Mouse (Mus musculus) liver, embryonic 13.5 days (tissue): ENCODE measurements around the gene Defb46. TPM values are rescaled to one million over a fixed set of nuclear protein-coding genes. Genes with fewer than 3 reads are reported as not detected.

Source experiments
- ATAC-seq: fragments of 200-750 bp; cut with Nextera tagmentation; 2 replicates; pipeline ENCODE4 v1.8.0; 2017; ENCODE audit warnings: low read depth, mild to moderate bottlenecking, moderate number of reproducible peaks, moderate library complexity
- DNase-seq: peaks from one replicate; pipeline ENCODE4 v3.0.0; 2022
- H3K27ac ChIP-seq: fragments of 300-500 bp; sonication (generic); 2 replicates; pipeline ENCODE4 v1.5.1; 2015; ENCODE audit warnings: moderate library complexity, mild to moderate bottlenecking, inconsistent platforms
- H3K27me3 ChIP-seq: fragments of 300-500 bp; sonication (generic); 2 replicates; pipeline ENCODE4 v1.6.1; 2015; ENCODE audit warnings: mild to moderate bottlenecking, inconsistent platforms
- H3K36me3 ChIP-seq: fragments of 300-500 bp; sonication (generic); 2 replicates; pipeline ENCODE4 v1.6.1; 2015; ENCODE audit warnings: mild to moderate bottlenecking, inconsistent platforms
- H3K4me1 ChIP-seq: fragments of 300-500 bp; sonication (generic); replicated peaks from 2 replicates; pipeline ENCODE4 v1.6.1; 2015; ENCODE audit warnings: inconsistent platforms
- H3K4me2 ChIP-seq: fragments of 300-500 bp; sonication (generic); 2 replicates; pipeline ENCODE4 v1.6.1; 2015; ENCODE audit warnings: inconsistent platforms, mild to moderate bottlenecking, moderate library complexity
- H3K4me3 ChIP-seq: fragments of 300-500 bp; sonication (generic); replicated peaks from 2 replicates; pipeline ENCODE4 v1.5.1; 2015; ENCODE audit warnings: mild to moderate bottlenecking, inconsistent platforms
- H3K9ac ChIP-seq: fragments of 300-500 bp; sonication (generic); 2 replicates; pipeline ENCODE4 v1.6.1; 2015; ENCODE audit warnings: mild to moderate bottlenecking, inconsistent platforms
- H3K9me3 ChIP-seq: fragments of 300-500 bp; sonication (generic); replicated peaks from 2 replicates; pipeline ENCODE4 v1.6.1; 2016; ENCODE audit warnings: inconsistent platforms
- WGBS: fragments of 180-500 bp; shearing (Covaris S2); methylation state at CpG from one replicate; pipeline ENCODE4 v1.1.7; 2015; ENCODE audit not compliant: insufficient replicate concordance; 5-methylcytosine and 5-hydroxymethylcytosine counted together
- polyA plus RNA-seq: library from polyadenylated mRNA; unstranded; fragments of >200 nt; fragmentation: Nextera tagmentation; extraction: Ambion mirVana; gene quantifications from 2 replicates; pipeline ENCODE4 v1.2.1, GENCODE M21; 2015

Defb46 gene
- polyA plus RNA-seq = not detected in 2 replicates

GRCm38 (mm10) chr8:19239616-19240015, at the start of gene Defb46:
Gene Defb46, plus strand, starts transcription at chr8:19239916.
- H3K4me1 ChIP-seq = no peaks in the 10 kb centered on the region
- H3K9ac ChIP-seq = no peak within 1 kb of the TSS
- H3K4me3 ChIP-seq = no peak within 1 kb of the TSS
- DNase-seq (no peak), ATAC-seq (no peak)
- no peaks in the 10 kb centered on the region for H3K36me3 ChIP-seq
- no peaks in the 10 kb centered on the region for H3K27me3 ChIP-seq
- H3K27ac ChIP-seq = no peak within 1 kb of the TSS
- H3K4me2 ChIP-seq = no peak within 1 kb of the TSS
- no peaks in the 10 kb centered on the region for H3K9me3 ChIP-seq
- WGBS = 59% methylated on average over 2 of the region's 2 CpGs

- Histone ChIP-seq H3K27me3 (no peaks in the 10 kb centered on the region), H3K4me2 (no peak within 1 kb of the TSS), H3K4me3 (no peak within 1 kb of the TSS), H3K36me3 (no peaks in the 10 kb centered on the region), H3K4me1 (no peaks in the 10 kb centered on the region), H3K9ac (no peak within 1 kb of the TSS), H3K27ac (no peak within 1 kb of the TSS), H3K9me3 (no peaks in the 10 kb centered on the region)
- ATAC-seq (no peak), DNase-seq (no peak)
- WGBS = 53% methylated on average over 1 of the region's 1 CpGs
Measured at GRCm38 (mm10) chr8:19225161-19225560, 14.6 kb upstream of the Defb46 start, which contains the start of gene Defb6. Gene Defb6, plus strand, starts transcription at chr8:19225478.

- Histone ChIP-seq H3K4me3 (no peak overlapping the region), H3K27ac (no peak overlapping the region), H3K4me1 (no peaks in the 10 kb centered on the region), H3K27me3 (no peaks in the 10 kb centered on the region), H3K9me3 (no peaks in the 10 kb centered on the region), H3K9ac (no peak overlapping the region), H3K36me3 (no peaks in the 10 kb centered on the region), H3K4me2 (no peak overlapping the region)
- ATAC-seq = no peak
- 54% methylated on average over 1 of the region's 1 CpGs for WGBS
- DNase-seq = no peak
Measured at GRCm38 (mm10) chr8:19238101-19238500, 1.6 kb upstream of the Defb46 start.

GRCm38 (mm10) chr8:19247280-19247679, 7.6 kb downstream of the Defb46 start, which contains the start of gene Defb5:
Gene Defb5, plus strand, starts transcription at chr8:19247580.
- no peaks in the 10 kb centered on the region for H3K27me3 ChIP-seq
- no peak within 1 kb of the TSS for H3K9ac ChIP-seq
- no peak within 1 kb of the TSS for H3K4me3 ChIP-seq
- no peak within 1 kb of the TSS for H3K4me2 ChIP-seq
- H3K4me1 ChIP-seq = no peaks in the 10 kb centered on the region
- no peaks in the 10 kb centered on the region for H3K9me3 ChIP-seq
- ATAC-seq (no peak), DNase-seq (no peak)
- H3K27ac ChIP-seq = no peak within 1 kb of the TSS
- 71% methylated on average over 5 of the region's 5 CpGs for WGBS
- H3K36me3 ChIP-seq = no peaks in the 10 kb centered on the region

GRCm38 (mm10) chr8:19258136-19258535, 18.4 kb downstream of the Defb46 start:
- Histone ChIP-seq H3K27ac (no peak overlapping the region), H3K9ac (no peak overlapping the region), H3K9me3 (peaks cover 3% of the 10 kb centered on the region; the same call in 1 of the 2 replicates), H3K4me1 (no peaks in the 10 kb centered on the region), H3K4me2 (no peak overlapping the region), H3K4me3 (no peak overlapping the region), H3K36me3 (no peaks in the 10 kb centered on the region), H3K27me3 (no peaks in the 10 kb centered on the region)
- ATAC-seq (no peak), DNase-seq (no peak)

GRCm38 (mm10) chr8:19259667-19260066, 20.0 kb downstream of the Defb46 start:
- ATAC-seq (no peak), DNase-seq (no peak)
- Histone ChIP-seq H3K36me3 (no peaks in the 10 kb centered on the region), H3K27me3 (no peaks in the 10 kb centered on the region), H3K4me1 (no peaks in the 10 kb centered on the region), H3K9me3 (peaks cover 3% of the 10 kb centered on the region; the same call in 1 of the 2 replicates), H3K27ac (no peak overlapping the region), H3K4me2 (no peak overlapping the region), H3K9ac (no peak overlapping the region), H3K4me3 (no peak overlapping the region)
- WGBS = 33% methylated on average over 3 of the region's 3 CpGs

Other genes with a start within 250 kb of the Defb46 start
- gene Defb37, start 248.9 kb upstream of the Defb46 start, polyA plus RNA-seq = not detected in 2 replicates
- gene Defb38, start 213.3 kb upstream of the Defb46 start, polyA plus RNA-seq = not detected in 2 replicates
- gene Defb39, start 175.1 kb upstream of the Defb46 start, polyA plus RNA-seq = not detected in 2 replicates
- not detected in 2 replicates for gene Defb12, start 125.1 kb upstream of the Defb46 start, polyA plus RNA-seq
- gene Defb34, start 116.2 kb upstream of the Defb46 start, polyA plus RNA-seq = not detected in 2 replicates
- gene Gm45826, start 99.1 kb upstream of the Defb46 start, polyA plus RNA-seq = not detected in 2 replicates
- not detected in 2 replicates for gene Defb14, start 45.6 kb upstream of the Defb46 start, polyA plus RNA-seq
- gene Defb4, start 41.2 kb upstream of the Defb46 start, polyA plus RNA-seq = not detected in 2 replicates
- not detected in 2 replicates for gene Defb6, start 14.4 kb upstream of the Defb46 start, polyA plus RNA-seq
- gene Defb5, start 7.7 kb downstream of the Defb46 start, polyA plus RNA-seq = not detected in 2 replicates
- not detected in 2 replicates for gene Defb3, start 53.4 kb downstream of the Defb46 start, polyA plus RNA-seq
- gene Defb8, start 207.7 kb downstream of the Defb46 start, polyA plus RNA-seq = not detected in 2 replicates